ENCODE assay signal across 9 mouse cellular contexts in genomic region chr16:38758104-38758861, GRCm38 (mm10). TPM values are rescaled to one million over a fixed set of nuclear protein-coding genes. Genes with fewer than 3 reads are reported as not detected.
DNase-seq lines count a peak whose midpoint lies in the region; ATAC-seq lines count a peak whose summit lies in the region.
"Had no signal": no experiment of that assay in that cellular context is flagged by ENCODE, and none has a peak within 500 bp of the region (broad histone marks: within the 10 kb centered on the region; RNA-seq: fewer than 3 reads in every experiment).

No protein-coding gene starts in this region.

- H3K9me3 ChIP-seq in heart, embryonic 11.5 days (replicated peaks; ENCODE audit: control insufficient read depth, low read length) = no peaks in the 10 kb centered on the region
- H3K9me3 ChIP-seq in embryonic facial prominence, embryonic 12.5 days = no peaks in the 10 kb centered on the region
- H3K9me3 ChIP-seq in kidney, embryonic 14.5 days (ENCODE audit: control insufficient read depth, low read length) = no peaks in the 10 kb centered on the region
- H3K9me3 ChIP-seq in forebrain, embryonic 16.5 days (ENCODE audit: control insufficient read depth, low read length) = no peaks in the 10 kb centered on the region

- WGBS in heart, embryonic 11.5 days (ENCODE audit: insufficient replicate concordance) = 82% methylated on average over 12 of the region's 12 CpGs
- 75% methylated on average over 12 of the region's 12 CpGs for WGBS in embryonic facial prominence, embryonic 12.5 days
- WGBS in kidney, embryonic 14.5 days = 86% methylated on average over 12 of the region's 12 CpGs
- 90% methylated on average over 12 of the region's 12 CpGs for WGBS in forebrain, embryonic 16.5 days

- no peak overlapping the region for H3K4me2 ChIP-seq in heart, embryonic 11.5 days
- H3K4me2 ChIP-seq in embryonic facial prominence, embryonic 12.5 days (replicated peaks) = no peak overlapping the region
- no peak overlapping the region for H3K4me2 ChIP-seq in kidney, embryonic 14.5 days (replicated peaks; ENCODE audit: low read depth, low read length)
- H3K4me2 ChIP-seq in forebrain, embryonic 16.5 days (ENCODE audit: low read length) = no peak overlapping the region

- DNase-seq in heart, adult 11 months = peak; percentile 98
- DNase-seq in lung, postnatal 25 days (ENCODE audit: low spot score) = peak; percentile 69
- no peak for DNase-seq in cerebellum, adult 8-10 months
- DNase-seq in embryo, embryonic 11 days = no peak
- DNase-seq: cerebellum, postnatal 14 days had no signal

- no peak for ATAC-seq in heart, embryonic 11.5 days (replicated peaks; ENCODE audit: insufficient number of reproducible peaks, low FRiP score, low TSS enrichment)
- no peak for ATAC-seq in embryonic facial prominence, embryonic 12.5 days (ENCODE audit: insufficient number of reproducible peaks, insufficient read depth, low FRiP score, low TSS enrichment)
- ATAC-seq in kidney, embryonic 14.5 days (ENCODE audit: low FRiP score, low TSS enrichment) = no peak
- no peak for ATAC-seq in forebrain, embryonic 16.5 days

- no peak overlapping the region for H3K27ac ChIP-seq in heart, embryonic 11.5 days (ENCODE audit: low read depth, low read length)
- H3K27ac ChIP-seq in embryonic facial prominence, embryonic 12.5 days = 0 out of 2 replicates have a peak overlapping the region, but pooled peaks have one; percentile 23
- H3K27ac ChIP-seq in kidney, embryonic 14.5 days (ENCODE audit: low read depth, low read length) = peak overlapping the region; percentile 17; the same call in 1 of the 2 replicates
- H3K27ac ChIP-seq in forebrain, embryonic 16.5 days (ENCODE audit: low read length) = no peak overlapping the region

- H3K4me3 ChIP-seq in heart, embryonic 11.5 days (ENCODE audit: low read depth, low read length) = no peak overlapping the region
- no peak overlapping the region for H3K4me3 ChIP-seq in embryonic facial prominence, embryonic 12.5 days
- no peak overlapping the region for H3K4me3 ChIP-seq in kidney, embryonic 14.5 days (ENCODE audit: low read length)
- no peak overlapping the region for H3K4me3 ChIP-seq in forebrain, embryonic 16.5 days (replicated peaks; ENCODE audit: low read length)

- H3K27me3 ChIP-seq in heart, embryonic 11.5 days (ENCODE audit: control insufficient read depth, insufficient read depth, low read length) = no peaks in the 10 kb centered on the region
- no peaks in the 10 kb centered on the region for H3K27me3 ChIP-seq in embryonic facial prominence, embryonic 12.5 days
- H3K27me3 ChIP-seq in kidney, embryonic 14.5 days (ENCODE audit: control insufficient read depth, insufficient read depth, low read length) = no peaks in the 10 kb centered on the region
- no peaks in the 10 kb centered on the region for H3K27me3 ChIP-seq in forebrain, embryonic 16.5 days (replicated peaks; ENCODE audit: control insufficient read depth, insufficient read depth, low read length)

- H3K9ac ChIP-seq in heart, embryonic 11.5 days (ENCODE audit: low read depth, low read length) = no peak overlapping the region
- H3K9ac ChIP-seq in embryonic facial prominence, embryonic 12.5 days = no peak overlapping the region
- no peak overlapping the region for H3K9ac ChIP-seq in kidney, embryonic 14.5 days (ENCODE audit: low read depth, low read length)
- H3K9ac ChIP-seq in forebrain, embryonic 16.5 days (replicated peaks; ENCODE audit: low read depth, low read length) = no peak overlapping the region

- peaks cover 13% of the 10 kb centered on the region for H3K4me1 ChIP-seq in heart, embryonic 11.5 days (ENCODE audit: control insufficient read depth, insufficient read depth, low read length)
- H3K4me1 ChIP-seq in embryonic facial prominence, embryonic 12.5 days = peaks cover 23% of the 10 kb centered on the region
- H3K4me1 ChIP-seq in kidney, embryonic 14.5 days (ENCODE audit: control insufficient read depth, insufficient read depth, low read length) = peaks cover 3% of the 10 kb centered on the region; the same call in 1 of the 2 replicates
- peaks cover 2% of the 10 kb centered on the region; the same call in 1 of the 2 replicates for H3K4me1 ChIP-seq in forebrain, embryonic 16.5 days (replicated peaks; ENCODE audit: control insufficient read depth, insufficient read depth, low read length)

- H3K36me3 ChIP-seq in heart, embryonic 11.5 days (ENCODE audit: control insufficient read depth, insufficient read depth, low read length) = peaks cover 4% of the 10 kb centered on the region; the same call in 1 of the 2 replicates
- peaks cover 15% of the 10 kb centered on the region for H3K36me3 ChIP-seq in embryonic facial prominence, embryonic 12.5 days
- H3K36me3 ChIP-seq in kidney, embryonic 14.5 days (ENCODE audit: control insufficient read depth, insufficient read depth, low read length) = peaks cover 14% of the 10 kb centered on the region; the same call in 1 of the 2 replicates
- 0 out of 2 replicates have a peak, but pooled peaks cover 5% of the 10 kb centered on the region for H3K36me3 ChIP-seq in forebrain, embryonic 16.5 days (ENCODE audit: control insufficient read depth, insufficient read depth)

RNA-seq across cellular contexts. Expression of gene B4galt4, which starts 16.2 kb away (rescaled TPM):
- polyA plus RNA-seq in heart, embryonic 11.5 days (2014; fragmentation: Nextera tagmentation; extraction: Ambion mirVana) = 31.0 and 33.8 TPM in 2 replicates
- 30.5 and 32.2 TPM in 2 replicates for polyA plus RNA-seq in embryonic facial prominence, embryonic 12.5 days (2016; fragmentation: Nextera tagmentation; extraction: Ambion mirVana)
- 24.5 and 32.7 TPM in 2 replicates for polyA plus RNA-seq in kidney, embryonic 14.5 days (2014; fragmentation: Nextera tagmentation; extraction: Ambion mirVana)
- polyA plus RNA-seq in forebrain, embryonic 16.5 days (2015; fragmentation: Nextera tagmentation; extraction: Ambion mirVana) = 25.8 and 32.2 TPM in 2 replicates

RNA-seq across cellular contexts. Expression of gene Upk1b, which starts 41.8 kb away (rescaled TPM):
- 30.6 and 33.2 TPM in 2 replicates for polyA plus RNA-seq in heart, embryonic 11.5 days (2014; fragmentation: Nextera tagmentation; extraction: Ambion mirVana)
- 2.8 and 3.1 TPM in 2 replicates for polyA plus RNA-seq in embryonic facial prominence, embryonic 12.5 days (2016; fragmentation: Nextera tagmentation; extraction: Ambion mirVana)
- polyA plus RNA-seq in kidney, embryonic 14.5 days (2014; fragmentation: Nextera tagmentation; extraction: Ambion mirVana) = 1.6 and 2.2 TPM in 2 replicates
- 0.18 and 0.34 TPM in 2 replicates for polyA plus RNA-seq in forebrain, embryonic 16.5 days (2015; fragmentation: Nextera tagmentation; extraction: Ambion mirVana)

RNA-seq across cellular contexts. Expression of gene Arhgap31, which starts 45.2 kb away (rescaled TPM):
- polyA plus RNA-seq in heart, embryonic 11.5 days (2014; fragmentation: Nextera tagmentation; extraction: Ambion mirVana) = 33.9 and 35.8 TPM in 2 replicates
- polyA plus RNA-seq in embryonic facial prominence, embryonic 12.5 days (2016; fragmentation: Nextera tagmentation; extraction: Ambion mirVana) = 14.3 and 16.5 TPM in 2 replicates
- 7.3 and 10.0 TPM in 2 replicates for polyA plus RNA-seq in kidney, embryonic 14.5 days (2014; fragmentation: Nextera tagmentation; extraction: Ambion mirVana)
- polyA plus RNA-seq in forebrain, embryonic 16.5 days (2015; fragmentation: Nextera tagmentation; extraction: Ambion mirVana) = 3.8 and 4.5 TPM in 2 replicates

Comparison
In these comparisons a context has a peak if more than half of its experiments do, and no peak if none do; other contexts are left out.
1. DNase-seq: peak in heart, adult 11 months (single experiment) and lung, postnatal 25 days (single experiment); none in cerebellum, adult 8-10 months (single experiment) and embryo, embryonic 11 days (single experiment).
2. H3K27ac ChIP-seq: peak in embryonic facial prominence, embryonic 12.5 days (single experiment) and kidney, embryonic 14.5 days (single experiment); none in heart, embryonic 11.5 days (single experiment) and forebrain, embryonic 16.5 days (single experiment).